Mouse (Mus musculus) ES-Bruce4 (cell line): ENCODE measurements at regions not wholly inside any gene's neighbourhood (a gene's known extent, or its start where the extent isn't known, plus 50 kb on each side); places are given as distances from the start of the nearest gene placed in this dataset.

Experiments used
- CTCF ChIP-seq: IDR thresholded peaks from one replicate; pipeline ENCODE4 v1.8.1; 2011; ENCODE audit warnings: low read depth, low read length
- EP300 ChIP-seq: IDR thresholded peaks from 2 replicates; pipeline ENCODE4 v1.6.1; 2011; ENCODE audit warnings: low read depth, low read length; ENCODE audit not compliant: insufficient read depth
- POLR2A ChIP-seq: IDR thresholded peaks from one replicate; pipeline ENCODE4 v1.8.1; 2011; ENCODE audit warnings: low read length; ENCODE audit not compliant: insufficient read depth

GRCm38 (mm10) chr1:57214266-57214665 lies 163.2 kb upstream of the 1700066M21Rik start:
- TF ChIP-seq CTCF (no peak), POLR2A (no peak), EP300 (no peak)
